Mouse (Mus musculus): ENCODE data around the gene Ifit2. TPM values are rescaled to one million over a fixed set of nuclear protein-coding genes. Genes with fewer than 3 reads are reported as not detected.

Gene Ifit2
- total RNA-seq (2021), result 1 to 10 TPM; 6.3 to 7.2 TPM

GRCm38 (mm10) chr19:34550534-34551223, at the start of gene Ifit2:
Gene Ifit2 (plus strand): TSS chr19:34550694.
- intact Hi-C loops (cut with DNase I), result loop anchor here (10.0 kb wide), 2 partner anchors 216 to 306 kb away; no protein-coding TSS in a partner anchor
- peak; percentile 73 for DNase-seq

- intact Hi-C loops (cut with DNase I), result no loop called here
- peak; percentile 45 for DNase-seq
Observed at GRCm38 (mm10) chr19:34500763-34501162, 49.7 kb upstream of the Ifit2 start.

GRCm38 (mm10) chr19:34505161-34505721, 45.3 kb upstream of the Ifit2 start:
- no peak for DNase-seq
- intact Hi-C loops (cut with DNase I), result no loop called here

GRCm38 (mm10) chr19:34510717-34511116, 39.8 kb upstream of the Ifit2 start:
- intact Hi-C loops (cut with DNase I), result no loop called here
- no peak for DNase-seq

GRCm38 (mm10) chr19:34511528-34511927, 39.0 kb upstream of the Ifit2 start:
- intact Hi-C loops (cut with DNase I), result no loop called here
- DNase-seq, result no peak

GRCm38 (mm10) chr19:34515681-34516080, 34.8 kb upstream of the Ifit2 start:
- intact Hi-C loops (cut with DNase I), result no loop called here

GRCm38 (mm10) chr19:34516346-34516745, 34.1 kb upstream of the Ifit2 start:
- intact Hi-C loops (cut with DNase I), result no loop called here
- no peak for DNase-seq

More at GRCm38 (mm10) chr19:34515681-34516080, 34.8 kb upstream of the Ifit2 start:
- DNase-seq, result no peak

- no peak for DNase-seq
- intact Hi-C loops (cut with DNase I), result no loop called here
Observed at GRCm38 (mm10) chr19:34517197-34517596, 33.3 kb upstream of the Ifit2 start.

GRCm38 (mm10) chr19:34517812-34518594, 32.5 kb upstream of the Ifit2 start:
- intact Hi-C loops (cut with DNase I), result no loop called here

GRCm38 (mm10) chr19:34518786-34519185, 31.7 kb upstream of the Ifit2 start:
- intact Hi-C loops (cut with DNase I), result no loop called here
- DNase-seq, result no peak

More at GRCm38 (mm10) chr19:34517812-34518594, 32.5 kb upstream of the Ifit2 start:
- DNase-seq, result no peak

GRCm38 (mm10) chr19:34519646-34520045, 30.8 kb upstream of the Ifit2 start:
- DNase-seq, result no peak
- intact Hi-C loops (cut with DNase I), result no loop called here

- intact Hi-C loops (cut with DNase I), result no loop called here
- DNase-seq, result no peak
Observed at GRCm38 (mm10) chr19:34520051-34520450, 30.4 kb upstream of the Ifit2 start.

GRCm38 (mm10) chr19:34521361-34521760, 29.1 kb upstream of the Ifit2 start:
- intact Hi-C loops (cut with DNase I), result no loop called here
- DNase-seq, result no peak

- no peak for DNase-seq
- intact Hi-C loops (cut with DNase I), result no loop called here
Observed at GRCm38 (mm10) chr19:34521978-34522377, 28.5 kb upstream of the Ifit2 start.

GRCm38 (mm10) chr19:34523106-34523725, 27.3 kb upstream of the Ifit2 start:
- intact Hi-C loops (cut with DNase I), result no loop called here
- no peak for DNase-seq

- DNase-seq, result no peak
- intact Hi-C loops (cut with DNase I), result no loop called here
Observed at GRCm38 (mm10) chr19:34524646-34525045, 25.8 kb upstream of the Ifit2 start.

- DNase-seq, result no peak
- intact Hi-C loops (cut with DNase I), result no loop called here
Observed at GRCm38 (mm10) chr19:34526321-34526923, 24.1 kb upstream of the Ifit2 start.

GRCm38 (mm10) chr19:34526941-34527682, 23.4 kb upstream of the Ifit2 start, which contains the start of gene Lipa:
Gene Lipa (minus strand): TSS chr19:34527474.
- peak; percentile 97 for DNase-seq
- intact Hi-C loops (cut with DNase I), result no loop called here

- no peak for DNase-seq
- intact Hi-C loops (cut with DNase I), result no loop called here
Observed at GRCm38 (mm10) chr19:34532061-34532751, 18.3 kb upstream of the Ifit2 start.

Data from left cerebral cortex, postnatal 4 days (tissue).